Comparison of ENCODE assay signal across 8 mouse cellular contexts in the genomic region with DNA sequence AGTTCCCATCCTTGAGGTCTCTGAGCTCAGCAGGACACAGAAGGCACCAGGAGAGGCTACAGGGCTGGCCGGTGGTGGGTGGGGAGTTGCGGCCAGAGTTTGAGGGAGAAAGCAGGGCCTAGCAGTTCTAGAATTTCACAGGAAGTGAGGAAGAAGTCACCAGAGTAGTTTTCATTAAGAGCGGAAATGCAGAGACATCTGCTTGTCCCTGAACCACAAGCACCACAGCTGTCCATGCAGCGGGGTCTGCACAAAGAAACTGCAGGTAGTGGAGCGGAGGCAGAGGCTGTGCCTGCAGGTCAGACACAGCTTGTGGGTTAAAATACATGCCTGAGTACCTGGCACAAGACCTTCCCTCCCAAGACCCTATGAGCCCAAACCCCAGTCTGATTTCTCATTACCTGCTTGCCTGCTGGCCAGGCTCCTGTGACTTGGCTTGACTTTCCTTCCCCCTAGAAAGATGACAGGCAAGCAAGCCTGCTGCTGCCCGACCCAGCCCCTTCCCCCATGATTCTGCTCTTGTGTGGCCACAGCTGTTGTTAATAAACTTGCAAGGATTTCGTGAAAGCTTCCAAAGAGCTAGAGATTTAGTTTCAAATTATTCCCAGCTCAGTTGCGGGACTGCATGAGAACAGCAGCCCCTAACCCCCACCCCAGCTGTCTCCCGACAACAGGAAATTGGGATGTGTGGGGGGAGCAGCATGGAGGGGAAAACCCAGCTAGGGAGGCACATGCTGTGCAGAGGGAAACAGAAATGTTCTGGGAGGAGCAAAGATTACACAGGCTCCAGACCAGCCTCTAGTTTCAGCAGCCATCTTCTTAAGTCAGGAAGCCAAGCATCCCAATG. TPM values are rescaled to one million over a fixed set of nuclear protein-coding genes. Genes with fewer than 3 reads are reported as not detected.
DNase-seq lines count a peak whose midpoint lies in the region; ATAC-seq lines count a peak whose summit lies in the region.

No protein-coding gene starts in this region.

- peak overlapping the region; percentile 22; the same call in 1 of the 2 replicates for H3K9ac ChIP-seq in embryonic facial prominence, embryonic 12.5 days
- peak overlapping the region; percentile 29; the same call in 1 of the 2 replicates for H3K9ac ChIP-seq in midbrain, embryonic 12.5 days (replicated peaks)

- ATAC-seq in embryonic facial prominence, embryonic 12.5 days (ENCODE audit: insufficient number of reproducible peaks, insufficient read depth, low FRiP score, low TSS enrichment): peak; percentile 97
- ATAC-seq in midbrain, embryonic 12.5 days (ENCODE audit: low FRiP score, low read depth): no peak
- ATAC-seq in cerebellum, adult (ENCODE audit: insufficient number of reproducible peaks, low FRiP score, low TSS enrichment): no peak

- peaks cover 12% of the 10 kb centered on the region; the same call in 1 of the 2 replicates for H3K36me3 ChIP-seq in embryonic facial prominence, embryonic 12.5 days
- H3K36me3 ChIP-seq in midbrain, embryonic 12.5 days: peaks cover 12% of the 10 kb centered on the region; the same call in 1 of the 2 replicates

- peak; percentile 11 for DNase-seq in kidney, adult 18-20 months
- DNase-seq in kidney, adult 8-10 months: no peak
- peak; percentile 39 to 51 for DNase-seq in heart, postnatal 14 days
- DNase-seq in layer of hippocampus, adult 8-10 months (ENCODE audit: low spot score in 2 of 2): peak; percentile 39 to 41
- DNase-seq in right cerebral cortex, postnatal 14 days: no peak

- WGBS in embryonic facial prominence, embryonic 12.5 days: 17% methylated on average over 9 of the region's 9 CpGs
- WGBS in midbrain, embryonic 12.5 days: 63% methylated on average over 9 of the region's 9 CpGs

- peak overlapping the region; percentile 4; the same call in 1 of the 2 replicates for H3K4me3 ChIP-seq in embryonic facial prominence, embryonic 12.5 days
- no peak overlapping the region for H3K4me3 ChIP-seq in midbrain, embryonic 12.5 days

- peaks cover 51% of the 10 kb centered on the region for H3K4me1 ChIP-seq in embryonic facial prominence, embryonic 12.5 days
- H3K4me1 ChIP-seq in midbrain, embryonic 12.5 days: 0 out of 2 replicates have a peak, but pooled peaks cover 8% of the 10 kb centered on the region

- intact Hi-C loops in heart, postnatal 14 days (cut with DNase I): loop anchor here (5.0 kb wide), 1 partner anchor 39 kb away; a partner anchor contains a TSS

- H3K27ac ChIP-seq in embryonic facial prominence, embryonic 12.5 days: peak overlapping the region; percentile 99
- peak overlapping the region; percentile 77 for H3K27ac ChIP-seq in midbrain, embryonic 12.5 days (replicated peaks)

- no peaks in the 10 kb centered on the region for H3K27me3 ChIP-seq in embryonic facial prominence, embryonic 12.5 days
- H3K27me3 ChIP-seq in midbrain, embryonic 12.5 days: no peaks in the 10 kb centered on the region

- no peaks in the 10 kb centered on the region for H3K9me3 ChIP-seq in embryonic facial prominence, embryonic 12.5 days
- no peaks in the 10 kb centered on the region for H3K9me3 ChIP-seq in midbrain, embryonic 12.5 days

- H3K4me2 ChIP-seq in embryonic facial prominence, embryonic 12.5 days (replicated peaks): peak overlapping the region; percentile 45
- no peak overlapping the region for H3K4me2 ChIP-seq in midbrain, embryonic 12.5 days (replicated peaks)

RNA-seq across cellular contexts. Expression of a gene that starts 40.7 kb away (rescaled TPM):
- 506 and 520 TPM in 2 replicates for polyA plus RNA-seq in embryonic facial prominence, embryonic 12.5 days (2016; fragmentation: Nextera tagmentation; extraction: Ambion mirVana)
- total RNA-seq in heart, postnatal 14 days (2021): 10 to 100 TPM; 47.3 to 68.9 TPM
- 100 to 1,000 TPM; 150 to 174 (median 163) TPM for total RNA-seq in layer of hippocampus, adult 8-10 months (2022)
- 707 and 742 TPM in 2 replicates for polyA plus RNA-seq in midbrain, embryonic 12.5 days (2016; fragmentation: Nextera tagmentation; extraction: Ambion mirVana)

Comparison
In these comparisons a context has a peak if more than half of its experiments do, and no peak if none do; other contexts are left out.
1. DNase-seq: peak in kidney, adult 18-20 months (single experiment), heart, postnatal 14 days (2 of 2) and layer of hippocampus, adult 8-10 months (2 of 2); none in kidney, adult 8-10 months (0 of 2) and right cerebral cortex, postnatal 14 days (single experiment).